Mouse (Mus musculus) midbrain, embryonic 10.5 days (tissue): ENCODE results near the gene Plod1. TPM values are rescaled to one million over a fixed set of nuclear protein-coding genes. Genes with fewer than 3 reads are reported as not detected.

Experiments
- polyA plus RNA-seq: library from polyadenylated mRNA; unstranded; fragments of >200 nt; fragmentation: Nextera tagmentation; extraction: Ambion mirVana; gene quantifications from 2 replicates; pipeline ENCODE4 v1.2.1, GENCODE M21; 2016

Gene Plod1
- polyA plus RNA-seq, 1 experiment from 2014 or later: 26.9 TPM

Other genes starting within 250 kb of the Plod1 start
- gene Zfp534, start 234.2 kb downstream of the Plod1 start, polyA plus RNA-seq: not detected in 2 replicates
- gene Zfp984, start 127.0 kb downstream of the Plod1 start, polyA plus RNA-seq: 5.8 and 7.4 TPM in 2 replicates
- 5.3 and 5.9 TPM in 2 replicates for gene Zfp933, start 88.4 kb downstream of the Plod1 start, polyA plus RNA-seq
- 73.8 and 79.9 TPM in 2 replicates for gene Miip, start 68.0 kb downstream of the Plod1 start, polyA plus RNA-seq
- 16.7 TPM in 2 replicates for gene Fv1, start 67.8 kb downstream of the Plod1 start, polyA plus RNA-seq
- gene Mfn2, start 32.1 kb downstream of the Plod1 start, polyA plus RNA-seq: 45.1 and 53.2 TPM in 2 replicates
- gene 2510039O18Rik, start 4.1 kb upstream of the Plod1 start, polyA plus RNA-seq: 11.6 and 11.7 TPM in 2 replicates
- gene Nppb, start 49.0 kb upstream of the Plod1 start, polyA plus RNA-seq: not detected in 2 replicates
- gene Nppa, start 64.0 kb upstream of the Plod1 start, polyA plus RNA-seq: 0.25 and 0.67 TPM in 2 replicates
- gene Clcn6, start 102.1 kb upstream of the Plod1 start, polyA plus RNA-seq: 15.6 and 20.4 TPM in 2 replicates
- gene Mthfr, start 102.3 kb upstream of the Plod1 start, polyA plus RNA-seq: 25.4 and 33.3 TPM in 2 replicates
- 16.4 and 17.4 TPM in 2 replicates for gene Agtrap, start 151.3 kb upstream of the Plod1 start, polyA plus RNA-seq
- 72.6 and 85.2 TPM in 2 replicates for gene Mad2l2, start 193.6 kb upstream of the Plod1 start, polyA plus RNA-seq
- gene Draxin, start 193.9 kb upstream of the Plod1 start, polyA plus RNA-seq: 5.3 and 7.5 TPM in 2 replicates
- 11.4 and 13.0 TPM in 2 replicates for gene Fbxo6, start 215.4 kb upstream of the Plod1 start, polyA plus RNA-seq
- gene Fbxo44, start 223.7 kb upstream of the Plod1 start, polyA plus RNA-seq: 39.6 and 58.5 TPM in 2 replicates
- gene Fbxo2, start 223.9 kb upstream of the Plod1 start, polyA plus RNA-seq: 1.1 and 1.3 TPM in 2 replicates